Mouse (Mus musculus) layer of hippocampus, adult 8-10 months (tissue): Measurements from ENCODE around the gene Sptan1. TPM values are rescaled to one million over a fixed set of nuclear protein-coding genes. Genes with fewer than 3 reads are reported as not detected.

Source experiments
- DNase-seq, 2 experiments: peaks; one replicate each; pipeline ENCODE4 v3.0.0; 2022; ENCODE audit warnings: low spot score in 2 of 2
- total RNA-seq, 4 experiments: library from RNA; stranded (reverse); gene quantifications; 2 replicates each; pipeline ENCODE4 v1.2.4; 2022

Sptan1 gene
- 100 to 1,000 TPM; 744 to 871 (median 808) TPM for total RNA-seq

- peak; percentile 92 to 94 for DNase-seq
Observed at GRCm38 (mm10) chr2:29965250-29965843, at the start of gene Sptan1. Sptan1 (plus strand) TSS chr2:29965560.

- no peak for DNase-seq
Observed at GRCm38 (mm10) chr2:29917621-29918020, 47.7 kb upstream of the Sptan1 start.

- peak; percentile 28 to 30 for DNase-seq
Observed at GRCm38 (mm10) chr2:29922011-29922410, 43.3 kb upstream of the Sptan1 start.

GRCm38 (mm10) chr2:29926542-29926941 is 38.8 kb upstream of the Sptan1 start:
- DNase-seq, result no peak

GRCm38 (mm10) chr2:29930506-29930905 is 34.9 kb upstream of the Sptan1 start:
- peak; percentile 37 to 48 for DNase-seq

GRCm38 (mm10) chr2:29931194-29931593 is 34.2 kb upstream of the Sptan1 start:
- no peak for DNase-seq

- peak; percentile 93 to 96 for DNase-seq
Observed at GRCm38 (mm10) chr2:29934906-29935599, 30.3 kb upstream of the Sptan1 start, which contains the start of gene Gle1. Gle1 (plus strand) TSS chr2:29935426.

- no peak for DNase-seq
Observed at GRCm38 (mm10) chr2:29940073-29940472, 25.3 kb upstream of the Sptan1 start.

GRCm38 (mm10) chr2:29940826-29941225 is 24.5 kb upstream of the Sptan1 start:
- DNase-seq, result no peak

- no peak for DNase-seq
Observed at GRCm38 (mm10) chr2:29944723-29945122, 20.6 kb upstream of the Sptan1 start.

- no peak for DNase-seq
Observed at GRCm38 (mm10) chr2:29948896-29949295, 16.5 kb upstream of the Sptan1 start.

- no peak for DNase-seq
Observed at GRCm38 (mm10) chr2:29961246-29961645, 4.1 kb upstream of the Sptan1 start.

GRCm38 (mm10) chr2:29964354-29965249 is 758 bp upstream of the Sptan1 start:
- DNase-seq, result peak; percentile 54 to 60

GRCm38 (mm10) chr2:29965906-29966305 is 546 bp downstream of the Sptan1 start:
- peak; percentile 30 to 46 for DNase-seq

- no peak for DNase-seq
Observed at GRCm38 (mm10) chr2:29966826-29967225, 1.5 kb downstream of the Sptan1 start.

GRCm38 (mm10) chr2:29967768-29968167 is 2.4 kb downstream of the Sptan1 start:
- DNase-seq, result no peak

GRCm38 (mm10) chr2:29968638-29969037 is 3.3 kb downstream of the Sptan1 start:
- DNase-seq, result no peak

- DNase-seq, result peak in 1 of 2 experiments; percentile 54
Observed at GRCm38 (mm10) chr2:29971838-29972635, 6.7 kb downstream of the Sptan1 start.

GRCm38 (mm10) chr2:29973525-29973924 is 8.2 kb downstream of the Sptan1 start:
- no peak for DNase-seq

GRCm38 (mm10) chr2:29977307-29977706 is 11.9 kb downstream of the Sptan1 start:
- no peak for DNase-seq

- DNase-seq, result no peak
Observed at GRCm38 (mm10) chr2:29980661-29981060, 15.3 kb downstream of the Sptan1 start.
